Mouse (Mus musculus) left cerebral cortex, postnatal 4 days (tissue): ENCODE measurements at regions not wholly inside any gene's neighbourhood (a gene's known extent, or its start where the extent isn't known, plus 50 kb on each side); places are given as distances from the start of the nearest gene placed in this dataset.

ENCODE experiments used
- DNase-seq: peaks from one replicate; pipeline ENCODE4 v3.0.0-alpha.2; 2022
- intact Hi-C: fragments of 180-260 bp; cut with DNase I; formaldehyde crosslinking; loops from one replicate; pipeline ENCODE4 v1.15.1; 2025

DNA sequence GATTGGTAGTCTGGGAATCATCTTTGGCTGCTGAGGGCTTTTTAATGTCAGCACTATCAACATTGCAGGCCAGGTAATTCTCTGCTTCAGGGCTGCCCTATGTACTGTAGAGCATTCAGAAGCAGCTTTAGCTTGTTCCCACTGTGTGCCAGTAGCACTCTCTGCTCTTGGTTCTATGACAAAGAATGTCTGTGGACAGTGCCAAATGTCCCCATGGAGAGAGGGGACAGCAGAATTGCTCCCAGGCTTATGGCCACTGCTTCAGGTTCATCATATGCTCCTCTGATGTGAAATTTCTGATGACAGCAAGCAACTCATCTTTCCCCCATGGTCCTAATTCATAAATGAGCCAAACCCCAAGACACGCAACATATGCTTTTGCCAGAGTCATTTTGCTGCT lies 314.3 kb downstream of the Fam19a4 start:
- intact Hi-C loops: no loop called here
- DNase-seq: peak; percentile 13

DNA sequence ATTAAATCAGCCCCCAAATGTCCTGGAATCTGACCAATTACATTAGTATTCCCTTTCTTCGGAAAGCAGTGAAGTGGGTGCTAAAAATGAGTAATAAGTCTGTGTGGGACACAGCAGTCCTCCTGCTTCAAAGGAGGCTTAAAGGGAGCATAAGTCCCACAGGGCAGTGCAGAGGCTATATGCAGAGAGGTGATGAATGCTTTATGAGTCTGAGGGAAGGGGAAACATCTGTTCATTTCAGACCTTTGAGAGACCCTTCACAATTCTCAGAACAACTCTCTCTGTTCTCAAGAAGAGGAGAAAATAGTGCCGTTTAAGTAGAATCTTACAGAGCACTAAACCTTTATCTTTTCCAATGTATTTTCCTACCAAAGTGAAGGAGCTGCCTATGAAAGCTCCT lies 343.3 kb downstream of the Fam19a4 start:
- intact Hi-C loops: no loop called here
- no peak for DNase-seq

DNA sequence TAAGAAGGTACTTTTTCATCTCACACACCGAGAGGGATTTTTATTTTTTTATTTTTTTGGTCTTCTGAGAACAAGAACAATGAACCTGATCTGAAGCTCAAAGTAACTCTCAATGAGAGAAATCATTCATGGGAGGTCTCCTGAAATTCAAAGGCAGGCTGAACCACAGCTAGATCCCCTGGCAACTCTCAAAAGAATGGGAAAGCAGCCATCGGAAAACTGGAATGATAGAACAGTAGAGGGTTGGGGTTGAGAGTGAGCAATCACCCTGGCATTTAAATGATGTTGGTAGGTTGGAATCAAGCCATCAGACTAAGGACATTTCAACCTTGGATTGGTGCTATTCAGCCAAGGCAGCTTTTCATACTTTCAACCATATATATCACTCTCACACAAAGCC lies 350.5 kb downstream of the Fam19a4 start:
- no peak for DNase-seq
- intact Hi-C loops: no loop called here
